Mouse (Mus musculus) CH12.LX (cell line): ENCODE measurements around the gene Acaca.

ENCODE experiments used
- CTCF ChIP-seq, 2 experiments: IDR thresholded peaks in 1 of 2; conservative IDR thresholded peaks in 1 of 2; 2 replicates each; pipeline ENCODE4 v1.5.1; 2011 to 2012; ENCODE audit warnings: low read depth in 2 of 2, low read length in 2 of 2, improper control_type of control experiment in 1 of 2, inconsistent platforms in 1 of 2, mild to moderate bottlenecking in 1 of 2, moderate library complexity in 1 of 2
- EP300 ChIP-seq: IDR thresholded peaks from 2 replicates; pipeline ENCODE4 v1.6.1; 2011; ENCODE audit warnings: low read length, improper control_type of control experiment
- HCFC1 ChIP-seq: IDR thresholded peaks from 2 replicates; pipeline ENCODE4 v1.6.1; 2012; ENCODE audit warnings: low read depth, mild to moderate bottlenecking, inconsistent platforms, low read length, improper control_type of control experiment
- JUN ChIP-seq: IDR thresholded peaks from 2 replicates; pipeline ENCODE4 v1.6.1; 2011; ENCODE audit warnings: low read depth, mild to moderate bottlenecking, low read length, improper control_type of control experiment, moderate library complexity; ENCODE audit not compliant: insufficient read depth
- JUND ChIP-seq: conservative IDR thresholded peaks from 2 replicates; pipeline ENCODE4 v1.6.1; 2011; ENCODE audit warnings: low read depth, low read length, improper control_type of control experiment
- MAX ChIP-seq: IDR thresholded peaks from 2 replicates; pipeline ENCODE4 v1.6.1; 2011; ENCODE audit warnings: low read length, improper control_type of control experiment
- NELFE ChIP-seq: IDR thresholded peaks from 2 replicates; pipeline ENCODE4 v1.6.1; 2011; ENCODE audit warnings: low read depth, low read length, improper control_type of control experiment
- NRF1 ChIP-seq: IDR thresholded peaks from 2 replicates; pipeline ENCODE4 v1.6.1; 2014; ENCODE audit warnings: low read depth, mild to moderate bottlenecking, inconsistent platforms, low read length, improper control_type of control experiment, moderate library complexity
- POLR2A ChIP-seq: IDR thresholded peaks from 2 replicates; pipeline ENCODE4 v1.6.1; 2011; ENCODE audit warnings: low read depth, mild to moderate bottlenecking, improper control_type of control experiment, low read length
- POLR2AphosphoS2 ChIP-seq: IDR thresholded peaks from 2 replicates; pipeline ENCODE4 v1.6.1; 2011; ENCODE audit warnings: low read depth, low read length, improper control_type of control experiment
- RCOR1 ChIP-seq: conservative IDR thresholded peaks from 2 replicates; pipeline ENCODE4 v1.6.1; 2012; ENCODE audit warnings: low read depth, mild to moderate bottlenecking, inconsistent platforms, low read length, improper control_type of control experiment
- TCF12 ChIP-seq: IDR thresholded peaks from 2 replicates; pipeline ENCODE4 v1.6.1; 2014; ENCODE audit warnings: low read depth, mild to moderate bottlenecking, inconsistent platforms, low read length, improper control_type of control experiment
- ZC3H11A ChIP-seq: IDR thresholded peaks from 2 replicates; pipeline ENCODE4 v1.6.1; 2012; ENCODE audit warnings: low read depth, mild to moderate bottlenecking, inconsistent platforms, low read length, improper control_type of control experiment
- ZNF384 ChIP-seq: IDR thresholded peaks from 2 replicates; pipeline ENCODE4 v1.6.1; 2012; ENCODE audit warnings: low read depth, low read length, improper control_type of control experiment, inconsistent platforms

DNA sequence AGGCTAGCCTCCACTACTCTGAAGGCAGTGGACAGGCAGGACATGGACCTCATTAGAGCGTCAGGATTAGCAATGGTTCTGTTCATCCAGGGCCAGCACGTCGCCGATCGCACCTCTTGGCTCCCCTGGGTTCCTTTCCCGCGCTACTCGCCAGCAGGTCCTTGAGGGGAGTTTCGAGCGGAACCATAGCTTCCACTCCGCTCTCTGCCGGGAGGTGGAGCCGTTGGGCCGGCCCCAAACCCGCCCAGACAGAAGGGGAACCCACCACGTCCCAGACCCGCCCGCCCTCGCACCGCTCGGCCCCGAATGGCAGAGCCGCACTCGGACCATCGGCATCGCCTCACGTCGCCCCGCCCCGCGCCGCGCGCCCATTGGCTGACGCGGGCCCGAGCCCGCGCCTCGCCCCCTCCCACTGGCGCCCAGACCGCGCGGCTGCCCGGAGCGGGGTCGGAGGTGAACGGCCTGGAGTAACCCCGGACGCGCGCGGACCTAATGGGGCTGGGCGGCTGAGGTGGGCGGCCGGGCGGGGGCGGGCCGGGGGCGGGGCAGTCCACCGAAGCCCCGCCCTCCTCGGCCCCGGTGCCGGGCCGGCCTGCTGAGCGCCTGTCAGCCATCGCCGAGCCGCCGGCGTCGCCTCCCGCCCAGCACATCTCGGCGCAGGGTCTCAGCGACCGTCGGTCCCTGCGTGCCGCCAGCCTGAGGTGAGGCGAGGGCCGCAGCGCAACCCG, 49.9 kb downstream of the Acaca start:
- TF ChIP-seq CTCF (conservative IDR thresholded peaks at IDR 0.05 in 1 of 2, IDR thresholded peaks at IDR 0.05 in 1 of 2; ENCODE audit: low read depth in 2 of 2, low read length in 2 of 2): peak in 1 of 2 experiments; percentile 80; a peak in 2 of 4 replicates
- TF ChIP-seq HCFC1: no peak
- peak; percentile 83 for TF ChIP-seq POLR2A
- peak; percentile 56 for TF ChIP-seq NRF1
- TF ChIP-seq NELFE: peak; percentile 59
- peak; percentile 82 for TF ChIP-seq TCF12
- TF ChIP-seq POLR2AphosphoS2: 0 out of 2 replicates have a peak, but pooled peaks have one; percentile 32
- TF ChIP-seq MAX: peak; percentile 92
- TF ChIP-seq EP300: no peak
- TF ChIP-seq ZC3H11A: no peak
- no peak for TF ChIP-seq JUN
- no peak for TF ChIP-seq JUND
- TF ChIP-seq RCOR1: no peak
- TF ChIP-seq ZNF384: no peak
